Mouse (Mus musculus) v-Abl transformed pro-B cells (cell line): ENCODE results near the gene Defb26.

Source experiments
- in situ Hi-C, 2 experiments: fragments of 400-800 bp; cut with MboI; formaldehyde crosslinking; loops; one replicate each; pipeline ENCODE4 v1.15.1; 2025; ENCODE audit not compliant: unreplicated experiment in 2 of 2

Defb26 gene

DNA sequence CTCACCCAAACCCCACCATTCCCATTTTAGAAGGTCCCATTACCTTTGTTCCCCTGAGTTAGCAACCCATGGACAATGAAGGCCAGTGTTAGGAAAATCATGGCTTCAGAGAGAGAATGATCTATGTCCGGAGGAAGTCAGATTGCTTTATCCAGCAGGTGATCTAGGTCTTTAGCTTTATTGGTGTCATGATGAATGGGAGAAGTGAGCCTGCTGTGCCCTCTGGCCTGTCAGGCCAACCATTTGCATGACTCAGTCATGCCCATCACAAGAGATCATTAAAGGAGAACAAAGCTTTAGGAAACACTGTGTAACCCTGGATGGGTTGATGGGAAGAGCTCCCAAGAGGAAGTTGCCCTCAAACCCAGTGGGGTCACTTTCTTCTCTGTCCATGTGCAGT, at the start of gene Defb26:
TSS of gene Defb26 (minus strand) at position 101 of the 400 bp plus-strand sequence.
- in situ Hi-C loops, result no loop called here

DNA sequence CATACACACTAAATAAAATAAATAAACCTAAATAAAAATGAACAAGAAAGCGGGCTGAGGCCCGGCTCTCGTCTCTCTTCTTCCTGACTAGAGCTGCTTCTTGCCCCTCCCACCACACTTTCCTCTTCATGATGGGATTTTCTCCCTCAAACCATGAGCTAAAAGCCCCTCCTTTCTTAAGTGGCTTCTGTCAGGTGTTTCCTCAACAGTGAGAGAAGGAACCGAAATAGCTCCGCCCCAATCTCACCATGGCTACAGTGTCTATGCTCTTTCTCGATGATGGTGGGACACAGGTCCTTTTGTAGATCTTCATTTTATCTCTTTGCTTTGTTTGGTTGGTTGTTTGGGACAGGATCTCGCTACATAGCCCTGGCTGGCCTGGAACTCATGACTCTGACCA, 45.2 kb upstream of the Defb26 start:
- in situ Hi-C loops, result no loop called here

DNA sequence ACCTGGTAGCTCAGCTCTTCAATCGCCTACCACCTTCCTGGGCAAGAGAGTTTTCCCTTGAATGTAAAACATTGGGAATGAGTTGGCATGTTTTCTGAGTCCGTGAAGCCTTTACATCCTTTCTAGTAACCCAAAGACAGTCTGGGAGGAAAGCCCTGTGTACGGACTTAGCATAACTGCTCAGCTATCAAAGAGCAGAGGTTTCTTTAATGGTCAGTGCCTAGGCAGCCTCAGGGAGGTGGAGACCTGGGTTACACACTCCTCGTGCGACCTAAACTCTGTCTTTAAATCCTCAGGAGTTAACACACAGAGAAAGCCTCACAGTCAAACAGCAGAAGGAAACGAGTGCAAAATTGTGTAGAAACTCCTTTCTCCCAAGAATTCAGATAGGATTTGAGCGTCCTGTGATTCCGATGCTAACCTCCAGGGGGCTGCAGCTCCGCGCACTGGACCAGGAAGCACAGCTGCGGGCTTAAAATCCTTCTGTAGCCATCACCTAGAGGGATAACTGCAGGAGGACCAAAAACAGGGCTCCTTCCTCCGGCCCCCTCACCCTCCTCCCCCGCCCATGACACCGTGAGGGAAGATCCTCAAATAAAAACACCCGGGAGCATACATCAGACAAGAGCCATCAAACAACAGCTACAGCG, 42.4 kb upstream of the Defb26 start:
- in situ Hi-C loops, result no loop called here

- in situ Hi-C loops, result no loop called here
Measured at GRCm38 (mm10) chr2:152548124-152548523, 36.6 kb upstream of the Defb26 start.

DNA sequence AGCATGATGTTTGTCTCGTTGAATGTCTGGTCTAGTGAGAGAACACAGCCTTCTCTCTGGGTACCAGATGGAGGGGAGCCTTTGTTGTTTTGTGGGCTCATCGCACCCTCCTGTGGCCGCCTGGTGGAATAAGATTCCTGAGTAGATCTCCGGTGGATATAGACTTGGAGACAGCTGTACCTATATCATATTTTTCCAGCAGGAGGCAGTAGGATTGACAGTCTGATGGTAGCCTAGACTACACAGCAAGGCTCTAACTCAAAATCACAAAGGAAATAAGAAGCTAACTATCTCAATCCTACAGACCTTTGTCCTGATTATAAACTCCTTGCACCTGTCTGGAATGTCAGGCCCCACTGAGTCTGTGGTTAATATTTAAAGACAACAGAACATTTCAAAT, 33.2 kb upstream of the Defb26 start:
- in situ Hi-C loops, result no loop called here

- in situ Hi-C loops, result no loop called here
Measured at GRCm38 (mm10) chr2:152543478-152543877, 32.0 kb upstream of the Defb26 start.

- in situ Hi-C loops, result no loop called here
Measured at GRCm38 (mm10) chr2:152542897-152543296, 31.4 kb upstream of the Defb26 start.

DNA sequence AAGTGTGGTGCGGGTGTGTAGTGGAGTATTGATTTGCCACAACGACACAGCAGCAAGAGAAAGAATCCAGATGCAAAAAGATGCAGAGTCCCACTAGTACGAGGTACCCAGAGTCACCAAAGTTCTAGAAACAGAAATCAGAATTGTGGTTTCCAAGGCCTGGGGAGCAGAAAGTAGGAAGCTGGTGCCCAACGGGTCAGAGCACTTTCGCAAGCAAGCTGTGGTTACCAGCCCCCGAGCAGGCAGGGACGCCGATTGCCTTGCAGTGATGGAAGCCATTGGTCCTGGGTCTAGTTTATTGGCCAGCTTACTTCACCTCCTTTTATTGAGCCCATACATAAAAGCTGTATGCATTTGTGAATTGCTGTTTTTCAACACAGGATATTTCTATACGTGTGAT, 30.5 kb upstream of the Defb26 start:
- in situ Hi-C loops, result no loop called here

DNA sequence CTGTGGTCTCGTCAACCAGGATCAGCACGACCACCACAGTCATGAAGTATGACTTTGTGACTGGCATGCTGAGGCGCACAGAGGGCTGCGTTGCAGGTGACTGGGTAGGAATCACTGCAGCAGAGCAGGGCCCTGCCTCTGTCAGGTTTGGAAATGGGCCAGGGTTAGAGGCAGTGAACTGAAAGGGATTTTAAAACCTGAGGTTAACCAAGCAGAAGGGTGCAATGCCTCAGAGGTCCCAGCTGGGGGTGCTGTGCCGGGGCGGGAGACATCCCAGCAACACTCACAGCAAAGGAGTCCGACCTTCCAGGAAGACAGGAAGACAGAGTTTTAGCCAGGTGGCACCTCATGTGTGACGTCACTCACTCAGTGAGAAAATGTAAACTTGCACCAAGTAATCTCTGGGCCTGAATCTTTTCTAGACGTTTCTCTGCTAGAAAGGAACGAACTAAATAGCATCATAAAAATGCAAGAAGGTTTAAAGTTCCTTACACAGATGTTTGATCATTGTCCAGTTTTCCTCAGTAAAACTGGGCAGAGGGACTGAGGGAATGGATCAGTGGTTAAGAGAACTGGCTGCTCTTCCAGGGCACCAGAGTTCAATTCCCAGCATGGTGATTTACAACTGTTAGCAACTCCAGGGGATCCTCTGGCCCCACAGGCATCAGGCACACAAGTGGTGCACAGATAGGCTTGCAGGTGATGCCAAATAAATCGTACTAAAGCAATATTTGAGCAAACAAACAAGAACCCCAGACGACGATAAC, 28.6 kb upstream of the Defb26 start, which contains the start of gene Defb29:
TSS of gene Defb29 (minus strand) at position 155 of the 767 bp plus-strand sequence.
- in situ Hi-C loops, result no loop called here

DNA sequence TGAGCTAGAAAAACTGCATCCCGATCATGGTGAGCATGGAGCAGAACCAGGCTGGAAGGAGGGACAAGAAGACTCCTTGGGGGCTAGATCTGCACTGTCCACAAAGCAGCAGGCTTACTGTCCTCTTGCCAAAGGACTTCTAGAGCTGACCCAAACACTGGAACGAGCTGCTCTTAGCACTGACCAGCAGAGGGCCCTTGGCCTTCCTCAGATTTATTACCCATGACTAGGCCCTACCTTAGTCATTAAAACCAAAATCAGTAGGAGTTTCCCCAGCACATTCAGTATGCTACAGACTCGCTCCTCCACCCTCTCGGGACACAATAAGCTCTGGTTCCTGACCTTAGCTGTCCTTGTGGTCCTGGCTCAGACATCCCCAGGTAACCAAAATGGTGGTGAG, 6.5 kb upstream of the Defb26 start, which contains the start of gene Defb28:
TSS of gene Defb28 (plus strand) at position 275 of the 400 bp plus-strand sequence.
- in situ Hi-C loops, result no loop called here

DNA sequence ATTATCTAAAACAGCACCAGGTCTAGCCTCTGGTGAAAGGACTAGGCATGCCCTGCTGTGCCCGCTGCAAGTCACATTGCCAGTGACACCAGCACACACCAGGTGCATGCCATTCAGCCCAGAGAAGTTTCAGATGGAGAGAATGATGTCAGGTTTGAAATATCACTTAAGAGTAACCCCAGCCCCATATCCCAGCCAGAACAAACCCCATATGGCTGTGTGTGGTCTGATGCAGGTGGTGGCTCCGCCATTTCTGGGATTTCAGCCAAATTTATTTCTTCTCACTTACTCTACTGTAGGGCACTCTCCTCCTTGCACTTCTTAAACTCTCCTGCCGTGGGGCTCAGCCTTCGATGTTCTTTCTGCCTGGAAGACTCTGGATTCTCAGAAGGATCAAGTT, 4.6 kb upstream of the Defb26 start:
- in situ Hi-C loops, result no loop called here

- in situ Hi-C loops, result no loop called here
Measured at GRCm38 (mm10) chr2:152503950-152504349, 7.5 kb downstream of the Defb26 start.

- in situ Hi-C loops, result no loop called here
Measured at GRCm38 (mm10) chr2:152500863-152501229, 10.6 kb downstream of the Defb26 start.

DNA sequence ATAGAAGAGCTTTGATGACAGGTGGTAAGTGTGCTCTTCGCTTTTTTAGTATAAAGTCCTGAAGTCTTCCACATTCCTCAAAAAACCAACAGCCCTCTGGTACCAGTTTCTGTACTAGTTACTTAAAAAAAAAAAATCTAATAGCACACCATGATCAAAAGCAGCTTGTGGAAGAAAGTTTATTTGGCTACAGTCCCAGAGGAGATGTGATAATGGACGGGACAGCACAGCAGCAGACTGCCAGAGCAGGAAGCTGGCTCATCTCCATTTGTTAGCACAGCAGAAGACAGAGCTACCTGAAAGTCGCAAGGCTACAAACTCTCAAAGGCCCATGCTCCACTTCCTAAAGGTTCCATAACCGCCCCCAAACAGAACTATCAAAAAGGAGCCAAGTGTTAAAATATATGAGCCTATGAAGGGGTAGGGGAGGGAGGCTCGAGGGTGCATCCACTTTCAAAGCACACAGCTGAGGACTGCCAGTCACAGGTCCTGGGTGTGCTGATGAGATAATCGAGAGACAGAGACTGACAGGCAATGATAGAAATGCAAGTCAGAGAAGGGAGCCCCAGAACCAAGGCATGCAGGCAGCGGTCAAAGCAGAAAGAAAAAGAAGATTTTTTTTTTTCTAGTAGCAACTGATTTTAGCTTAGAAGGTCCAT, 11.2 kb downstream of the Defb26 start:
- in situ Hi-C loops, result no loop called here

DNA sequence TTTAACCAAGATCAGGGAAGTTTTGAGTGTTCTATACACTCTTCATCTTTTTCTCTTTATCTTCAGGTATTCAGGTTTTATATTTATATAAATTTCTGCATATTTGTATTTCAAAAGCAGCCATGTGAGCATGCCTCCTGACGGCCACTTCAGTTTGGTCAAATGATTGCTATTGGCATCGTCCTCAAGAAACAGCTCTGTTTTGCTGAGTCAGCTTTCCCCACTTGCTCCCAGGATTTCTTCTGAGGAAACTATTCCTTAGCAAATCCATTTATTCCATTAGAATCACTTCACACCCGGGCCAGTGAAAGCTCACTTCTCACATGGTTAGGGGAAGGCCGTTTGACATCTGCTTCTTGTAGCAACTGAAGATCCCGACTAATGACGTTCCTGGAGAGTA, 13.5 kb downstream of the Defb26 start:
- in situ Hi-C loops, result no loop called here

GRCm38 (mm10) chr2:152493151-152493550, 18.3 kb downstream of the Defb26 start:
- in situ Hi-C loops, result no loop called here

GRCm38 (mm10) chr2:152490038-152490437, 21.5 kb downstream of the Defb26 start, which contains the start of gene Defb22:
Gene Defb22, minus strand, starts transcription at chr2:152490138.
- in situ Hi-C loops, result no loop called here

DNA sequence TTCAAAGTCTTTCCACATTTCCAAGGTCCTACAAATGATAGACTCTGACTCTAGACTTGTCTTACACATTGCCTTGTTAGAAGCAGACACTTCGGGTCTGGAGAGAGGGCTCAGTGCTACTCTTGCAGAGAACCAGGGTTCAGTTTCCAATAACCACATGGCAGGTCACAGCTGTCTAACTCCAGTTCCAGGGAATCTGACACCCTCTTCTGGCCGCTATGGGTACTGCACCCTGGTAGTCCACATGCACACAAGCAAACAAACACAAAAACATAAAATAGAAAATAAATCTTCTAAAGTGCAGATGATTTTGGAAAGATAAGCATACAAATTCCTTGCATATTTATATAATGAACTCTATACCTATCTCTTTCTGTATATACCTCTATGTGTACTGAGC, 24.5 kb downstream of the Defb26 start:
- in situ Hi-C loops, result no loop called here

DNA sequence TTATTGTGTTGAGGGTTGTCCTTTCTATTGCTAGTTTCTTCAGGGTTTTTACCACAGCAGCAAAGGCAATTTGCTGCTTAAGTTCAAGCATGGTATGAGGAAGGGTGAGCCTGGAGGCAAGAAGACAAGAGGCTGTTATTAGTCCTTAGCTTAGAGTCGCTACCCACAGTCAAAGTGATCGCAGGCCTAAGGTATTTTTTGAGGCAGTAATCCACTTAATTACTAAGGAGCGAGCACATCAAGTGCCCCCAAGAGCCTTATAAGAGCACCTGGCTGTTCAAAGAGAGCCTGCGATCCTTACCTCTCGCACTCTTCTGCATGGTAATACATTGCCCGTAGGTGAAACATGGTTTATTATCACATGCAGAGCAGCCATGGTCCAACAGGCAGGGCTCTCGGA, 29.8 kb downstream of the Defb26 start:
- in situ Hi-C loops, result no loop called here

- in situ Hi-C loops, result no loop called here
Measured at GRCm38 (mm10) chr2:152480881-152481280, 30.6 kb downstream of the Defb26 start.

- in situ Hi-C loops, result no loop called here
Measured at GRCm38 (mm10) chr2:152476763-152477162, 34.7 kb downstream of the Defb26 start, which contains the start of gene Defb20. Gene Defb20, plus strand, starts transcription at chr2:152477063.
